Mouse (Mus musculus): ENCODE measurements around the gene Dvl1. TPM values are rescaled to one million over a fixed set of nuclear protein-coding genes. Genes with fewer than 3 reads are reported as not detected.

Gene Dvl1
- polyA plus RNA-seq, 1 experiment from 2014 or later = 5.0 TPM

DNA sequence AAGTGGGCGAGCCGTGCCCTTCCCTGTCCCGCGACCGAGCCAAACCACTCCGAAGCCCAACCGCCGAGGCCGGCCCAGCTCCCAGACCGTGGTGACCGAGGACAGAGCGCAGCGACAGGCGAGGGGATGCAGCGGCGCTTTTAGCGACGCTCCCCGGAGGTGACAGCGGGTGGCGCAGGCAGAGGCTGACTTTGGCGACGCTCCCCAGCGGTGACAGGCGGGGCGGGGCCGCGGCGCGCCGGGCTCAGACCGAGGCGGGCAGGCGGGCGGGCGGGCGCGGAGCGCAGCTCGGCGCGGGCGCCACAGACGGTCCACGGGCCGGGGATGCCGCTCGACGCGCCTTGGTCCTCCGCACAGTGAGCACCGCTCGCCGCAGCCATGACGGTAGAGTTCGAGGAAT is 44.8 kb downstream of the Dvl1 start:
- Histone ChIP-seq H3K36me3 (peaks cover 44% of the 10 kb centered on the region), H3K4me1 (peaks cover 48% of the 10 kb centered on the region), H3K4me3 (peak overlapping the region; percentile 95), H3K9me3 (replicated peaks) (no peaks in the 10 kb centered on the region), H3K27me3 (ENCODE audit: low read depth, poor library complexity, severe bottlenecking) (no peaks in the 10 kb centered on the region), H3K27ac (replicated peaks) (peak overlapping the region; percentile 93)
- DNase-seq (ENCODE audit: low spot score) = peak; percentile 88
- 1% methylated on average over 56 of the region's 56 CpGs for WGBS

DNA sequence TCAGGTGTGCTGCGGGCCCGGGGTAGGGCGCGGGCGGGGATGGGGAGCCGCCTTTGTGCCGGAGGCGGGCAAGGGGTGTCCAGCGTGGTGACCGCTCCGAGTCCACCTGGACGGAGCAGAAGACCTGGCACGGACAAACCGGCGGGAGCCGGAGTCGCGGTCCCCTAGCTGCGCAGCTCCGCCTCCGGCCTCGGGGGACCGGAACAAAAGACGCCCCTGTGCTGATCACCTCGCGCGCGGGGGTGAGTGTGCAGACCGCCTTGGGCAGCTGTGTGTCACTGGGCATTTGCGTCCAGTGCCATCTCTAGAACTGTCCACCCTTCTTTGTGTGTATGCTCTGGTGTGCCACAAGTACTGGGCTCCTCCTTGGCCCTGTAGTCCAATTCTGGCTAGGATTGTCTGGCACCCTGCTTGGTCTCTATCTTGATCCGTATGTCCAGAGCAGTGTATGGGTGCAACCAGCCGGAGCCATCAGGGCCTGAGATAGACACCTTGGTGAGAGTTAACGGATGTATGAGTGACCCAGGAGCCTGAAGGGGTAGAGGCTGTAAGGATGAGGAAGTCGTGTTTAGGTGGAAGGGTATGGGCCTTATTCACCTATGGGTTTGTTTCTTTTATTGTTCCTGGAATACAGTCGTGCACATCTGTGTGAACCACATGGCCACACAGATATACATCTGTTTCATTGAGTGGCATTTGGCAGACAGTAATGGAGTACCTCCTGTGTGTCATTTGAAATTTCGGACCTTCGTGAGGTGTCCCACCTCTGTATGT is 45.4 kb downstream of the Dvl1 start:
- Histone ChIP-seq H3K4me3 (peak overlapping the region; percentile 95), H3K27me3 (ENCODE audit: low read depth, poor library complexity, severe bottlenecking) (no peaks in the 10 kb centered on the region), H3K9me3 (replicated peaks) (no peaks in the 10 kb centered on the region), H3K36me3 (peaks cover 42% of the 10 kb centered on the region), H3K27ac (replicated peaks) (peak overlapping the region; percentile 93), H3K4me1 (peaks cover 48% of the 10 kb centered on the region)
- WGBS = 6% methylated on average over 37 of the region's 37 CpGs
- DNase-seq (ENCODE audit: low spot score) = no peak

DNA sequence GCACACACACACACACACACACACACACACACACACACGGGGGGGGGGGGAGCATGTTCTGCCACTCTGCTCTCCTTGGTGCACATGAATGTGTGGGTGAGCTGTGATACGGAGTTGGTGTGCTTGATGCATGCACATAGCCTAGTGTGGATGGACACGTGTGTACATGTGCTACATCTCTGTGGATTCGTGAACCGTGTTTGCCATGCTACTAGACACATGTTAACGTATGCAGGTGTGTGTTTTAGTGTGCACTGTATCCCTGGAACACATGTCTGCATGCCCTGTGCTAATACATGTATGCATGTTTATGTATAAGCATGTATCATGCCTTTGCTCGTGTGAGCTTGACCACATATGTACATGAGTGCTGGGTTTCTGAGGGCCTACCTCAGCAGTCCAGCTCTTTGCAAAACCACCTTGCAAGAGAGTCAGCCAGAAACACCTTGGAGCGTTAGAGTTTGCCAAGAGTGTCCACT is 46.0 kb downstream of the Dvl1 start:
- Histone ChIP-seq H3K4me3 (peak overlapping the region; percentile 95), H3K4me1 (peaks cover 48% of the 10 kb centered on the region), H3K27me3 (ENCODE audit: low read depth, poor library complexity, severe bottlenecking) (no peaks in the 10 kb centered on the region), H3K27ac (replicated peaks) (no peak overlapping the region), H3K9me3 (replicated peaks) (no peaks in the 10 kb centered on the region), H3K36me3 (peaks cover 41% of the 10 kb centered on the region)
- DNase-seq (ENCODE audit: low spot score) = no peak
- WGBS = 74% methylated on average over 8 of the region's 8 CpGs

DNA sequence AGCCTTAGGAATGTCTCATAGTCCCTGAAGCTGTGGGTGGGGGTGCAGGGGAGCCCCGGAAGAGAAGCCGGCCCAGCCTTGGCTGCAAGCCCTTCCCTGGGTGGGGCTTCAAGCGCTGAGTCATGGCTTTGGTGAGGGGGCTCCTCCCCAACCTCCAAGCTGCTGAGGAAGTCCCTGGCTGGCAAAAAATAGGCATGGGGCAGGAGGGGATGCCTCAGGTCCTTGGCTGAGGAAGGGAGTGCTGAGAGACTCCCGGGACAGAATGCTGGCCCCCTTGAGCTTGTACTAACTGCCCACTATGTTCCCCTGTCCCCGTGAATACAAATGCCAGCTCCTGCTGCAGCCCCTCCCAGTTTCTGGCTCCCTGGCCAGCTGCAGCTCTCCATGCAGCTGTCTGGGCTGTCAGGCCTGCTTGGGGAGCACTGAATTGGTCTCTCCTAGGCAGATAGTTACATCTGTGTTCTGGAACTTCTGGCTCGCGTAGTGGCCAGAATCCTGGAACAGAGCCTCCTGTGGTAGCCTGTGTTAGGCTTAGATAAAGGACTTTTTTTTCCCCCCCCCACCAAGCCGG is 47.2 kb downstream of the Dvl1 start:
- Histone ChIP-seq H3K27ac (replicated peaks) (peak overlapping the region; percentile 5; the same call in 1 of the 2 replicates), H3K36me3 (peaks cover 41% of the 10 kb centered on the region), H3K4me1 (peaks cover 48% of the 10 kb centered on the region), H3K9me3 (replicated peaks) (no peaks in the 10 kb centered on the region), H3K27me3 (ENCODE audit: low read depth, poor library complexity, severe bottlenecking) (no peaks in the 10 kb centered on the region), H3K4me3 (peak overlapping the region; percentile 95)
- no peak for DNase-seq (ENCODE audit: low spot score)
- WGBS = 47% methylated on average over 8 of the region's 8 CpGs

DNA sequence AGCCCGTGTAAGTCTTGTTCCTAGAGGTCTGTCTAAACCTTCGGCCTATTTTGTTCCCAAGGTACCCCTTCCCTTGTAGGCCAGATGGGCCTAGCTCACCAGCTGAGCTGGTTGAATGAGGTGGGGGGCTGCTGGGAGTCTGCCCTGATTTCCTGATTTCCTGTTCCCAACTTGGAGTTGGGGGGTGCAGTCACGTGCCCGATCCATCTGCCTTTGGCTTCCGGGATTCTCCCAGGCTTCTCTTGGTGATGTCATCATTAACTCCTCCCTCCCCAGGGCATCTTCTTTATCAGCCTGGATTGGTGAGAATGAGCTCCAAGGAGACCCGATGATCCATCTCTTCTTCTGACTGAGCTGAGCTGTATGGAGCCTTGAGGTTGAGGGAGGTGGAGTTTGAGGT is 48.0 kb downstream of the Dvl1 start:
- no peaks in the 10 kb centered on the region for H3K27me3 ChIP-seq (ENCODE audit: low read depth, poor library complexity, severe bottlenecking)
- H3K9me3 ChIP-seq (replicated peaks) = no peaks in the 10 kb centered on the region
- H3K36me3 ChIP-seq = peaks cover 41% of the 10 kb centered on the region
- 0 out of 2 replicates have a peak overlapping the region, but pooled peaks have one; percentile 5 for H3K27ac ChIP-seq (replicated peaks)
- DNase-seq (ENCODE audit: low spot score) = no peak
- peak overlapping the region; percentile 95 for H3K4me3 ChIP-seq
- WGBS = 52% methylated on average over 6 of the region's 6 CpGs
- peaks cover 42% of the 10 kb centered on the region for H3K4me1 ChIP-seq

DNA sequence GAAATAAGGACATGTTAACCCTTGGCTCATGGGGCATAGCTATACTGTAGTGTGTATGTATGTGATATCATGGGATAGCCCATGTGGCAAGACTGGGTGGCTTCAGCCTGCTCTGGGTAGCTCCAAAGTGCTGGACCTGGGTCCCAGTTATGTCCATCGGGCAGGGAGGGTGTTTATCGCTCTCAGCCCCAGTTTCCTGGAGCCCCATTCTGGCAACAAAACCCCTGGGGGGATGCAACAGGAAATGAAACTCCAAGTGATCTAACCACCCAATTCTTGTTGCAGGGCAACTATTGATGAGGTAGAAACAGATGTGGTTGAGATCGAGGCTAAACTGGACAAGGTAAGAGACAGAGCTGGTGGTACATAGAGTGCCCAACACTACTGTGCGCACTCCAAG is 48.6 kb downstream of the Dvl1 start:
- 98% methylated on average over 4 of the region's 4 CpGs for WGBS
- Histone ChIP-seq H3K9me3 (replicated peaks) (no peaks in the 10 kb centered on the region), H3K27ac (replicated peaks) (no peak overlapping the region), H3K4me3 (no peak overlapping the region), H3K36me3 (peaks cover 45% of the 10 kb centered on the region), H3K27me3 (ENCODE audit: low read depth, poor library complexity, severe bottlenecking) (no peaks in the 10 kb centered on the region), H3K4me1 (peaks cover 36% of the 10 kb centered on the region)
- DNase-seq (ENCODE audit: low spot score) = no peak

DNA sequence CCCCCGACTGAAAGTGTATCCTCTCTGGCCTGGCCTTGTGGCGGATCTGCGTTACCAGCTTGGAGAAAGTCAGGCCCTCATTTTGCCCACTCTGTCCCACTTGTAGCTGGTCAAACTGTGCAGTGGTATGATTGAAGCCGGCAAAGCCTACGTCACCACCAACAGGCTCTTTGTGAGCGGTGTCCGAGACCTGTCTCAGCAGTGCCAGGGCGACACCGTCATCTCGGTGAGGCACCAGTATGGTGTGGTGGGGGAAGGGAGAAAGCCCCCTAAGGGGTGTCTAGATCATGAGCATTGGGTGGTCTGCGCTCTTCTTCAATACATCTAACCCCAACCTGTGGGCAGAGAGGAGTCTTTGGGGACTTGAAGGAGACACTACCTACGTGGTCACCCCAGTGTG is 49.3 kb downstream of the Dvl1 start:
- WGBS = 94% methylated on average over 12 of the region's 12 CpGs
- no peak for DNase-seq (ENCODE audit: low spot score)
- H3K27ac ChIP-seq (replicated peaks) = no peak overlapping the region
- no peaks in the 10 kb centered on the region for H3K9me3 ChIP-seq (replicated peaks)
- H3K36me3 ChIP-seq = peaks cover 51% of the 10 kb centered on the region
- H3K27me3 ChIP-seq (ENCODE audit: low read depth, poor library complexity, severe bottlenecking) = no peaks in the 10 kb centered on the region
- H3K4me3 ChIP-seq = no peak overlapping the region
- peaks cover 33% of the 10 kb centered on the region for H3K4me1 ChIP-seq

DNA sequence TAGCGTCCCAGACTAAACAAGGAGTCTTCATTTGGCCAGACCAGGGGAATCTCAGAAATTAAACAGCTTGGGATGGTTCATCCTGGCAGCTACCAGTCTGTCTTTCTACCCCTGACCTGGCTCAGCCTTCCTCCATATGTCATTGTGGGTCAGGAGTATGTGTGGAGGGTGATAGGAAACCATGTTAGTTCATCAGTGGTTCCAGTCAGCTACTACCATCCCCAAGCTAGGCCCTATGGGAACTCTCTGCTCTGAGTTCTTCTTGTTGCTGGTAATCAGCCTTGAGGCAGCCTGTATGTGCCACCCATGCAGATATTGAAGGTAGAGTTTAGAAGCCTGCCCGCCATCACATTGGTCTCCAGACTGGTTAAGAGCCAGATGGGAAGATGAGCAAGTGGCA is 51.1 kb downstream of the Dvl1 start:
- peak; percentile 8 for DNase-seq (ENCODE audit: low spot score)
- H3K4me3 ChIP-seq = no peak overlapping the region
- H3K9me3 ChIP-seq (replicated peaks) = no peaks in the 10 kb centered on the region
- H3K36me3 ChIP-seq = peaks cover 70% of the 10 kb centered on the region
- whole genome bisulfite sequencing = 92% methylated on average over 2 of the region's 2 CpGs
- H3K27me3 ChIP-seq (ENCODE audit: low read depth, poor library complexity, severe bottlenecking) = no peaks in the 10 kb centered on the region
- peaks cover 22% of the 10 kb centered on the region for H3K4me1 ChIP-seq
- no peak overlapping the region for H3K27ac ChIP-seq (replicated peaks)

DNA sequence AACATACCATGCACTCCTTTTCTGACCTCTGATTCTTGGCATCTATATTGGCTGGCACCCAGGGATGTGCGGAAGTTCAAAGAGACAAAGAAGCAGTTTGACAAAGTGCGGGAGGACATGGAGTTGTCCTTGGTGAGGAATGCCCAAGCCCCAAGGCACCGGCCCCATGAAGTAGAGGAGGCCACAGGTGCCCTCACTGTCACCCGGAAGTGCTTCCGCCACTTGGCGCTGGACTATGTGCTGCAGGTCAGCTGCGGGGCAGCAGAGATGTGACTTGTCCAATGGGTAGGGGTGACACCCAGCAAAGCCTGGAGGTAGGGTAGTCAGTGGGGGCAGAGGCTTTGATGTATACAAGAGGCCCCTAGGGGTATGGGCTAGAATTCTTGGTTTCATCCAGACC is 52.2 kb downstream of the Dvl1 start:
- H3K4me3 ChIP-seq = no peak overlapping the region
- H3K9me3 ChIP-seq (replicated peaks) = no peaks in the 10 kb centered on the region
- peaks cover 12% of the 10 kb centered on the region for H3K4me1 ChIP-seq
- H3K36me3 ChIP-seq = peaks cover 80% of the 10 kb centered on the region
- no peak overlapping the region for H3K27ac ChIP-seq (replicated peaks)
- WGBS = 96% methylated on average over 7 of the region's 7 CpGs
- no peaks in the 10 kb centered on the region for H3K27me3 ChIP-seq (ENCODE audit: low read depth, poor library complexity, severe bottlenecking)
- DNase-seq (ENCODE audit: low spot score) = peak; percentile 6

DNA sequence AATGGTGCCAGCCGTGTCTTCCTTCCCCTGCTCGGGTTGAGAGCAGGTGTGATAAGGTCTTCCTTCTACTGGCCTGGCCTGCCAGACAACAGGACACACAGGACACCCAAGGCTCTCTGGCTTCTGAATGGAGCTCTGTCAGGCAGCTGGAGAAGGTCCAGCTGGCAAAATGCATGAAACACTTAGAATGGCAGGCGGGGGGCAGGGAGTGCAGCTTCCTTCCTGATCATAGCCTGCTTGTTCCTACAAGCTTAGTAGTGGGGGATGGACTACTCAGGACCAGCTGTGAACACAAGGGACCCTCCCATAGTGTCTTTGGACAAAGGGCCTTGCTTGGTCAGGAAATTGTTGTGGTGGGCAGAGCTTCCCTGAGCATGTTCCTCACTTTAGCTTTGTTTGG is 54.0 kb downstream of the Dvl1 start:
- Histone ChIP-seq H3K4me1 (no peaks in the 10 kb centered on the region), H3K36me3 (peaks cover 96% of the 10 kb centered on the region), H3K9me3 (replicated peaks) (no peaks in the 10 kb centered on the region), H3K4me3 (no peak overlapping the region), H3K27ac (replicated peaks) (no peak overlapping the region), H3K27me3 (ENCODE audit: low read depth, poor library complexity, severe bottlenecking) (no peaks in the 10 kb centered on the region)
- no peak for DNase-seq (ENCODE audit: low spot score)
- WGBS = 82% methylated on average over 3 of the region's 3 CpGs

DNA sequence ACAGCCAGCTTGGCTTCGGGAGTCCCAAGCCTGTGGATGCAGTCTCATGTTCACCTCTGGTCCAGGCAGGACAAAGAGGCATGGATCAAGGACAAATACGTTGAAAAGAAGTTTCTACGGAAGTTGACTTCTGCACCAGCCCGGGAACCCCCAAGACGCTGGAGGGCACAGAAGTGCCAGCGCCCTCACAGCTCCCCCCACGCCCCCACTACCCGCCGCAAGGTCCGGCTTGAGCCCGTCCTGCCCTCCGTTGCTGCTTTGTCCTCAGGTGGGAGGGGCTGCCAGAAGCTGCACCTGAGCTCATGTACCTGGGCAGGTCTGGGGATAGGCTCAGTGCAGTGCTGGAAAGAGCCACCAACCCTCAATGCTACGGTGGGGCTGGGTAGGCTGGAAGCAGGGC is 56.0 kb downstream of the Dvl1 start:
- WGBS = 94% methylated on average over 13 of the region's 13 CpGs
- no peaks in the 10 kb centered on the region for H3K4me1 ChIP-seq
- peaks cover 89% of the 10 kb centered on the region for H3K36me3 ChIP-seq
- no peaks in the 10 kb centered on the region for H3K27me3 ChIP-seq (ENCODE audit: low read depth, poor library complexity, severe bottlenecking)
- no peak overlapping the region for H3K4me3 ChIP-seq
- H3K27ac ChIP-seq (replicated peaks) = no peak overlapping the region
- no peaks in the 10 kb centered on the region for H3K9me3 ChIP-seq (replicated peaks)
- no peak for DNase-seq (ENCODE audit: low spot score)

DNA sequence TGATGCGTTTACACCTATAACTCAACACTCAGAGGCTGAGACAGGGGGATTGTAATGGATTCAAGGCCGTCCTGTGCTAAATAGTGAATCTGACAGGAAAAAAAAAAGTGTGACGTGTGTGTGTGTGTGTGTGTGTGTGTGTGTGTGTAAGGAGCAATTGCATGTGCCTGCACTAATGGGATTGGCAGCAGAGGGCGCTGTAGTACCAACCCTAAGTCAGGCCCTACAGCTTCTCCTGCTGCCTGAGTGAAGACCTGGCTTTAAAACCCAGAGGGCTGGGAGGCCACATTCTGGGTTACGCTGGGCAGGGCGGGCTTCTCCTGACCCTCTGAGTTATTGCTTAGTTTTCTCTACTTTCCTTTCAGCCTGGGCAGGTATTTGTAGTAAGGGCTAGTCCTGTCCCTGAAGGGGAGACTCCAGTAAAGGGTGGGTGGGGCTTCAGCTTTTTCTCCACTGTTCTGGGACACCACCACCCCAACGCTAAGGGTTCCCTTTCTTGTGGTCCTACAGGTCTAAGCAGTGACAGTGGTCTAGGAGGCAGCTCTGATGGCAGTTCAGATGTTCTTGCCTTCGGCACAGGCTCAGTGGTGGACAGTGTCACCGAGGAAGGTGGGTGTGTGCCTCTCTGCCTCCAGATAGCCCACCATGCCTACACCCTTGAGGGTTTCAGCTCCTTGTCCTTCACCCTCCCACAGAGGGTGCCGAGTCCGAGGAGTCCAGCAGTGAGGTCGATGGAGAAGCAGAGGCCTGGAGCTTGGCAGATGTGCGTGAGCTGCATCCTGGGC is 57.3 kb downstream of the Dvl1 start:
- peaks cover 76% of the 10 kb centered on the region for H3K36me3 ChIP-seq
- no peak overlapping the region for H3K27ac ChIP-seq (replicated peaks)
- no peaks in the 10 kb centered on the region for H3K4me1 ChIP-seq
- H3K4me3 ChIP-seq = no peak overlapping the region
- no peak for DNase-seq (ENCODE audit: low spot score)
- H3K27me3 ChIP-seq (ENCODE audit: low read depth, poor library complexity, severe bottlenecking) = no peaks in the 10 kb centered on the region
- no peaks in the 10 kb centered on the region for H3K9me3 ChIP-seq (replicated peaks)
- WGBS = 90% methylated on average over 13 of the region's 13 CpGs

DNA sequence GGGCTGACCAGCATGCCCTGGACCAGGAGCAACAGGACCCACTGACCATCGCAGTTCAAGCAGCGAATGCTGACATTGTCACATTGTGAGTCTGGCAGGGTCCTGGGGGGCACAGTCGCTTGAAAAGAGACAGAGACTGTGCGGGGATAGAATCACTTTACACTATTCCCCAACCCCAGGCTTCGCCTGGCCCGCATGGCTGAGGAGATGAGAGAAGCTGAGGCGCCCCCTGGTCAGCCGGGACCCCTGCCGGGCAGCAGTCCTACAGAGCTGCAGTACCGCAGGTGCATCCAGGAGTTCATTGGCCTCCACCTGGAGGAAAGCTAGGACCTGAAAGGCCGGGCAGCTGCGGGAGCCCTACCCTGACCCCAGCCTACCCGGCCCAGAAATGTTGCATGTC is 58.4 kb downstream of the Dvl1 start:
- 85% methylated on average over 13 of the region's 13 CpGs for WGBS
- H3K36me3 ChIP-seq = peaks cover 65% of the 10 kb centered on the region

More for the DNA sequence above, 58.4 kb downstream of the Dvl1 start:
- Histone ChIP-seq H3K4me3 (no peak overlapping the region), H3K9me3 (replicated peaks) (no peaks in the 10 kb centered on the region), H3K4me1 (no peaks in the 10 kb centered on the region), H3K27me3 (ENCODE audit: low read depth, poor library complexity, severe bottlenecking) (no peaks in the 10 kb centered on the region), H3K27ac (replicated peaks) (no peak overlapping the region)
- peak; percentile 8 for DNase-seq (ENCODE audit: low spot score)
